Mouse (Mus musculus): ENCODE measurements around the gene Fam78a.

GRCm38 (mm10) chr2:32089606-32090005 is 4.9 kb upstream of the Fam78a start:
- no peak for TF ChIP-seq CTCF (IDR thresholded peaks at IDR 0.05; ENCODE audit: low read depth)
- no peak for TF ChIP-seq EP300 (IDR thresholded peaks at IDR 0.05; ENCODE audit: low read depth)

Measured in liver, postnatal 0 days (tissue).